Mouse (Mus musculus): ENCODE results near the gene Sh3pxd2a. TPM values are rescaled to one million over a fixed set of nuclear protein-coding genes. Genes with fewer than 3 reads are reported as not detected.

Sh3pxd2a gene
- polyA plus RNA-seq, 1 experiment from 2014 or later, result 2.3 TPM

DNA sequence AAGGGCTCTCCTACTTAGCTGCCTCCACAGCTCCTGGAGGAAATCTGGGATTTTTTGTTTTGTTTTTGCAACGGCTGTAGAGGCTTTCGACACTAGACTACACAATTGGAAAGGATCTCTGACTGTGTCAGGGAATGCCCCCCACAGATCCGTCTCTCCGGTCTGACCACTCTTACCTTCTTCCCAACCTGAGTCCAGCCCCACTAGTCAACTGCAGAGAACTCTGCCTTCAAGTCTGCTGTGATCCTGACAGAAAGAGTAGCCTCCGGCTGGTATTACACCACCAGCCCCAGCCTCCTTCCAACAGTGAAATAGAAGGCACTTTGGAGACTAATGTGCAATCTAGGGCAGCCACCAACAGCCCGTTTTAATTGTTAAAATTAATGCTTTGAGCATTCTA, 1.5 kb downstream of the Sh3pxd2a start:
- peaks cover 44% of the 10 kb centered on the region for H3K4me1 ChIP-seq (replicated peaks)
- peak overlapping the region; percentile 67 for H3K4me3 ChIP-seq
- peak overlapping the region; percentile 76 for H3K4me2 ChIP-seq
- no peaks in the 10 kb centered on the region for H3K36me3 ChIP-seq
- H3K9me3 ChIP-seq, result no peaks in the 10 kb centered on the region
- no peaks in the 10 kb centered on the region for H3K27me3 ChIP-seq
- H3K27ac ChIP-seq (replicated peaks), result no peak overlapping the region
- 17% methylated on average over 6 of the region's 6 CpGs for WGBS
- no peak for ATAC-seq (ENCODE audit: low FRiP score, low read depth)
- no peak overlapping the region for H3K9ac ChIP-seq

- ATAC-seq (ENCODE audit: low FRiP score, low read depth), result no peak
- peak overlapping the region; percentile 76; the same call in 1 of the 2 replicates for H3K4me2 ChIP-seq
- 94% methylated on average over 3 of the region's 3 CpGs for WGBS
- H3K36me3 ChIP-seq, result no peaks in the 10 kb centered on the region
- H3K9me3 ChIP-seq, result no peaks in the 10 kb centered on the region
- no peaks in the 10 kb centered on the region for H3K27me3 ChIP-seq
- no peak overlapping the region for H3K27ac ChIP-seq (replicated peaks)
- H3K9ac ChIP-seq, result no peak overlapping the region
- H3K4me1 ChIP-seq (replicated peaks), result peaks cover 46% of the 10 kb centered on the region
- H3K4me3 ChIP-seq, result no peak overlapping the region
Measured at GRCm38 (mm10) chr19:47461838-47462237, 2.4 kb downstream of the Sh3pxd2a start.

- Histone ChIP-seq H3K27ac (replicated peaks) (no peak overlapping the region), H3K36me3 (no peaks in the 10 kb centered on the region), H3K4me2 (no peak overlapping the region), H3K9ac (no peak overlapping the region), H3K4me3 (no peak overlapping the region), H3K9me3 (no peaks in the 10 kb centered on the region), H3K27me3 (no peaks in the 10 kb centered on the region), H3K4me1 (replicated peaks) (peaks cover 46% of the 10 kb centered on the region)
- ATAC-seq (ENCODE audit: low FRiP score, low read depth), result no peak
- 78% methylated on average over 9 of the region's 9 CpGs for WGBS
Measured at GRCm38 (mm10) chr19:47461386-47461785, 2.8 kb downstream of the Sh3pxd2a start.

GRCm38 (mm10) chr19:47460120-47460960, 3.9 kb downstream of the Sh3pxd2a start:
- peaks cover 46% of the 10 kb centered on the region for H3K4me1 ChIP-seq (replicated peaks)

DNA sequence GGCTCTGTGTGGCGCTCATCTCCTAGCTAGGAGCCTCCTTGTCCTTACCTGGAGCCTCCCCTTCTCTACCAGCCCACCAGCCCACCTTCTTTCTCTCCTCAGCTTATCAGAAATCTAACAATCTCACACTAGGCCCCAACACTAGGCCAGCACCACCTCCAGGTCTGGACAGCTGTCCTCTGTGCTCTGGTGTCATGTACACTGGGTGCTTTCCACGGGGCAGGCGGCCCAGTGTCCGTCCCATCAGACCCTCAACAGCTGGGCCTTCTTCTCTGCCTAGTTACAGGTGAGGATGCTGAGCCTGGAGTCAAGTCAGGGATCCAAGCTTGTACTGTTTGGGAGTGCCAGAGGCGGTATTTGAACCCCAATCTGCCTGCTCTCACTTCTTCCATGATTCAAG, 5.0 kb downstream of the Sh3pxd2a start:
- WGBS, result 94% methylated on average over 5 of the region's 5 CpGs
- Histone ChIP-seq H3K9me3 (no peaks in the 10 kb centered on the region), H3K4me1 (replicated peaks) (peaks cover 43% of the 10 kb centered on the region), H3K9ac (no peak overlapping the region), H3K27ac (replicated peaks) (no peak overlapping the region), H3K27me3 (no peaks in the 10 kb centered on the region), H3K4me3 (no peak overlapping the region), H3K36me3 (no peaks in the 10 kb centered on the region), H3K4me2 (no peak overlapping the region)
- no peak for ATAC-seq (ENCODE audit: low FRiP score, low read depth)

More at GRCm38 (mm10) chr19:47460120-47460960, 3.9 kb downstream of the Sh3pxd2a start:
- no peak for ATAC-seq (ENCODE audit: low FRiP score, low read depth)
- WGBS, result 60% methylated on average over 19 of the region's 19 CpGs
- Histone ChIP-seq H3K36me3 (no peaks in the 10 kb centered on the region), H3K9me3 (no peaks in the 10 kb centered on the region), H3K9ac (no peak overlapping the region), H3K27ac (replicated peaks) (no peak overlapping the region), H3K4me2 (peak overlapping the region; percentile 18), H3K4me3 (no peak overlapping the region), H3K27me3 (no peaks in the 10 kb centered on the region)

DNA sequence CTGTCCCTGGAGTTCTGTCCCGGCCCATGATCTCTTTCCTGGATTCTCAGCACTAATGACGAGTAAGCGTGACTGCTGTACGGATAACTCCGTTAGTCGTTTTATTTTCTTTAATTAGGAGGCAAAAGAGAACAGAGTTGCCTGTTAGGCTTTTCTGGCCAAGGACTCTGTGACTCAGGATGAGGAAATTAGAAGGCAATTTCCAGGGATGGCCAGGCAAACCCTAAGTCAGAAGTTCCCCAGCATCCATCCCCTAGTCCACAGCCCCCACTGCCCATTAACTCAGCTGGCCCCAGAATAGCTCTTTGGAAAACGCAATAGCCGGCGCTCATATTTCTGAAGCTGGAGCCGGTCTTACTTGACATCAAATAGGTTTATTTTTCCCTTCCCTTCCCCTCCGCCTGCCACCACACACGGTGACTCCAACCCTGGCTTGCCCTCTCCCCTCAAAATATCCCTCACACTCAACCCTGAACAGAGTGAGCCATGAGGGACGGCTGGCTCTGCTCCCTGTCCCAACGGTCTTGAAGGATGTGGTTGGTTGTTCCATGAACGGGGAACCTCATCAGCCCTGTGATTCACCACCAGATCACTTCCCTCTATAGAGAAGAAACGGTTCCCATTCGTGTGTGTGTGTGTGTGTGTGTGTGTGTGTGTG, 5.6 kb downstream of the Sh3pxd2a start:
- no peaks in the 10 kb centered on the region for H3K27me3 ChIP-seq
- ATAC-seq (ENCODE audit: low FRiP score, low read depth), result no peak
- no peak overlapping the region for H3K4me3 ChIP-seq
- no peaks in the 10 kb centered on the region for H3K9me3 ChIP-seq
- no peak overlapping the region for H3K9ac ChIP-seq
- H3K4me2 ChIP-seq, result no peak overlapping the region
- no peaks in the 10 kb centered on the region for H3K36me3 ChIP-seq
- H3K4me1 ChIP-seq (replicated peaks), result peaks cover 46% of the 10 kb centered on the region
- H3K27ac ChIP-seq (replicated peaks), result no peak overlapping the region
- 70% methylated on average over 17 of the region's 17 CpGs for WGBS

GRCm38 (mm10) chr19:47457711-47458503, 6.3 kb downstream of the Sh3pxd2a start:
- ATAC-seq (ENCODE audit: low FRiP score, low read depth), result no peak
- Histone ChIP-seq H3K4me3 (no peak overlapping the region), H3K9me3 (no peaks in the 10 kb centered on the region), H3K27me3 (no peaks in the 10 kb centered on the region), H3K4me1 (replicated peaks) (peaks cover 40% of the 10 kb centered on the region), H3K36me3 (no peaks in the 10 kb centered on the region), H3K27ac (replicated peaks) (no peak overlapping the region), H3K4me2 (no peak overlapping the region), H3K9ac (no peak overlapping the region)
- 72% methylated on average over 13 of the region's 13 CpGs for WGBS

DNA sequence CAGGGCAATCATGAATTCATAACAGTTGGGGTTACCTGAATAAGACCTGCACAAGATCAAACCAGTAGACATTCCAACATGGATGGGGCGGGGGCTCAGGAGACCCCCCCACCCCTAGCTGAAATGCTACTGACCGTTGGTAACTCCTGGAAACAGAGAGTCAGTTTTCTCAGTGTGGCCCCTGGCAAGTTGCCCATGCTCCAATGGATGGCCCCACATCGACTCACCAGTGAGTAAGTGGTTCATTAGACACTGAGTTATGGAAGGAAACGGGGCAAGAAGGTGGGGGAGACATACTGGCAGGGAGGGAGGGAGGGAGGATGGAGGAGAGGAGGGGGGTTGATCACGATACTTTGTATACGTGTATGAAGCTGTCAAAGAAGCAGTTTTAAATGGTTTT, 8.2 kb downstream of the Sh3pxd2a start:
- Histone ChIP-seq H3K9ac (no peak overlapping the region), H3K4me2 (no peak overlapping the region), H3K9me3 (no peaks in the 10 kb centered on the region), H3K27me3 (no peaks in the 10 kb centered on the region), H3K27ac (replicated peaks) (no peak overlapping the region), H3K4me3 (no peak overlapping the region), H3K4me1 (replicated peaks) (peaks cover 32% of the 10 kb centered on the region), H3K36me3 (no peaks in the 10 kb centered on the region)
- ATAC-seq (ENCODE audit: low FRiP score, low read depth), result no peak
- WGBS, result 56% methylated on average over 6 of the region's 6 CpGs

GRCm38 (mm10) chr19:47455001-47455755, 9.0 kb downstream of the Sh3pxd2a start:
- H3K27me3 ChIP-seq, result no peaks in the 10 kb centered on the region

GRCm38 (mm10) chr19:47454167-47455000, 9.8 kb downstream of the Sh3pxd2a start:
- H3K27ac ChIP-seq (replicated peaks), result no peak overlapping the region
- H3K27me3 ChIP-seq, result no peaks in the 10 kb centered on the region
- H3K36me3 ChIP-seq, result no peaks in the 10 kb centered on the region
- no peak overlapping the region for H3K9ac ChIP-seq
- no peak overlapping the region for H3K4me3 ChIP-seq
- H3K4me1 ChIP-seq (replicated peaks), result peaks cover 33% of the 10 kb centered on the region
- no peak overlapping the region for H3K4me2 ChIP-seq
- H3K9me3 ChIP-seq, result no peaks in the 10 kb centered on the region
- ATAC-seq (ENCODE audit: low FRiP score, low read depth), result no peak
- 68% methylated on average over 11 of the region's 11 CpGs for WGBS

More at GRCm38 (mm10) chr19:47455001-47455755, 9.0 kb downstream of the Sh3pxd2a start:
- Histone ChIP-seq H3K9me3 (no peaks in the 10 kb centered on the region), H3K4me3 (no peak overlapping the region), H3K9ac (no peak overlapping the region), H3K27ac (replicated peaks) (no peak overlapping the region), H3K36me3 (no peaks in the 10 kb centered on the region), H3K4me1 (replicated peaks) (peaks cover 32% of the 10 kb centered on the region), H3K4me2 (no peak overlapping the region)
- 82% methylated on average over 15 of the region's 15 CpGs for WGBS
- ATAC-seq (ENCODE audit: low FRiP score, low read depth), result no peak

- Histone ChIP-seq H3K4me3 (no peak overlapping the region), H3K9me3 (no peaks in the 10 kb centered on the region), H3K4me1 (replicated peaks) (peaks cover 33% of the 10 kb centered on the region), H3K27ac (replicated peaks) (no peak overlapping the region), H3K4me2 (no peak overlapping the region), H3K9ac (no peak overlapping the region), H3K36me3 (no peaks in the 10 kb centered on the region), H3K27me3 (no peaks in the 10 kb centered on the region)
- WGBS, result 83% methylated on average over 7 of the region's 7 CpGs
- ATAC-seq (ENCODE audit: low FRiP score, low read depth), result no peak
Measured at GRCm38 (mm10) chr19:47453352-47453751, 10.8 kb downstream of the Sh3pxd2a start.

Measured in hindbrain, embryonic 15.5 days (tissue).